Mouse (Mus musculus): ENCODE measurements at regions not wholly inside any gene's neighbourhood (a gene's known extent, or its start where the extent isn't known, plus 50 kb on each side); places are given as distances from the start of the nearest gene placed in this dataset.

DNA sequence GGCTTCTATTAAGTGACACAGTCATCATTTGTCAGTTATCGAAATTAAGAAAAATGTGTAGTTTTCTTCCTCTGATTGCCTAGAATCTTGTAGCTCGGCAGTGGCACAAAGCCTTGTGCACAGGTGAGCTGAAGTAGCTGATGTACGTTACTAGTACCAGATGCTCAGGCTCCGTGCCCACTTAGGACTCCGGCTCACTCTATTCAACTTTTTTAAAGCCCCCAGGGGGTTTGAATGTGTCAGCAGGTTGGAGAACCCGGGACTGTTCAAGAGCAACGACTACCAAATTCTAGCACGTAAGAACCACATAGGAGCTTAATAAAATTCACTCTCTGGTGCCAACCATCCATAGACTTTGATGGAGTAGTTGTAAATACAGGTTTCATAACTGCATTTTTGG lies 371.0 kb downstream of the Pros1 start:
- TF ChIP-seq CTCF (IDR thresholded peaks at IDR 0.05; ENCODE audit: low read depth) (no peak), EP300 (IDR thresholded peaks at IDR 0.05; ENCODE audit: low read depth) (no peak)
